In genomic region chr7:130037573-130037925, GRCm38 (mm10) we compare ENCODE assay signal across 9 mouse cellular contexts.
DNase-seq lines count a peak whose midpoint lies in the region; ATAC-seq and TF ChIP-seq lines count a peak whose summit lies in the region.
"Had no signal": no experiment of that assay in that cellular context is flagged by ENCODE, and none has a peak within 500 bp of the region (broad histone marks: within the 10 kb centered on the region; RNA-seq: fewer than 3 reads in every experiment).

No protein-coding gene starts in this region.

- H3K27me3 ChIP-seq in hindbrain, embryonic 10.5 days (ENCODE audit: insufficient read depth, poor library complexity, severe bottlenecking): peaks cover 13% of the 10 kb centered on the region; the same call in 1 of the 2 replicates
- no peaks in the 10 kb centered on the region for H3K27me3 ChIP-seq in hindbrain, embryonic 11.5 days (ENCODE audit: control insufficient read depth, insufficient read depth, low read length)
- no peaks in the 10 kb centered on the region for H3K27me3 ChIP-seq in embryonic facial prominence, embryonic 15.5 days
- H3K27me3 ChIP-seq in small intestine, adult 2 months (ENCODE audit: control insufficient read depth, insufficient read depth, low read length): no peaks in the 10 kb centered on the region

- H3K4me2 ChIP-seq in hindbrain, embryonic 11.5 days (replicated peaks; ENCODE audit: low read depth, low read length): no peak overlapping the region
- no peak overlapping the region for H3K4me2 ChIP-seq in embryonic facial prominence, embryonic 15.5 days (replicated peaks)

- H3K4me3 ChIP-seq in hindbrain, embryonic 10.5 days: no peak overlapping the region
- H3K4me3 ChIP-seq in hindbrain, embryonic 11.5 days (ENCODE audit: low read depth, low read length): no peak overlapping the region
- no peak overlapping the region for H3K4me3 ChIP-seq in embryonic facial prominence, embryonic 15.5 days (replicated peaks)
- H3K4me3 ChIP-seq in small intestine, adult 2 months (ENCODE audit: low read depth, low read length): no peak overlapping the region

- peak overlapping the region; percentile 45; the same call in 1 of the 2 replicates for H3K27ac ChIP-seq in hindbrain, embryonic 10.5 days
- no peak overlapping the region for H3K27ac ChIP-seq in hindbrain, embryonic 11.5 days (ENCODE audit: low read depth, low read length)
- peak overlapping the region; percentile 79 for H3K27ac ChIP-seq in embryonic facial prominence, embryonic 15.5 days (replicated peaks)
- H3K27ac ChIP-seq in small intestine, adult 2 months (ENCODE audit: insufficient read depth, low read depth, low read length): peak overlapping the region; percentile 72

- H3K9ac ChIP-seq in hindbrain, embryonic 11.5 days (ENCODE audit: low read depth, low read length): no peak overlapping the region
- H3K9ac ChIP-seq in embryonic facial prominence, embryonic 15.5 days: no peak overlapping the region

- H3K9me3 ChIP-seq in hindbrain, embryonic 10.5 days: 0 out of 2 replicates have a peak, but pooled peaks cover 3% of the 10 kb centered on the region
- H3K9me3 ChIP-seq in hindbrain, embryonic 11.5 days (ENCODE audit: control insufficient read depth, low read length): no peaks in the 10 kb centered on the region
- H3K9me3 ChIP-seq in embryonic facial prominence, embryonic 15.5 days (replicated peaks): no peaks in the 10 kb centered on the region

- TF ChIP-seq POLR2A in small intestine, adult 2 months (IDR thresholded peaks at IDR 0.05; ENCODE audit: low read depth, low read length): no peak

- TF ChIP-seq CTCF in small intestine, adult 2 months (IDR thresholded peaks at IDR 0.05; ENCODE audit: extremely low read depth, insufficient read length, insufficient replicate concordance, low read depth, low read length): no peak

- H3K4me1 ChIP-seq in hindbrain, embryonic 10.5 days (replicated peaks): peaks cover 29% of the 10 kb centered on the region
- no peaks in the 10 kb centered on the region for H3K4me1 ChIP-seq in hindbrain, embryonic 11.5 days (replicated peaks; ENCODE audit: control insufficient read depth, insufficient read depth, low read length)
- H3K4me1 ChIP-seq in embryonic facial prominence, embryonic 15.5 days: peaks cover 24% of the 10 kb centered on the region
- peaks cover 4% of the 10 kb centered on the region; the same call in 1 of the 2 replicates for H3K4me1 ChIP-seq in small intestine, adult 2 months (ENCODE audit: control insufficient read depth, insufficient read depth, insufficient read length, low read length)

- 81% methylated on average over 4 of the region's 4 CpGs for WGBS in hindbrain, embryonic 10.5 days
- WGBS in hindbrain, embryonic 11.5 days: 83% methylated on average over 4 of the region's 4 CpGs
- WGBS in embryonic facial prominence, embryonic 15.5 days: 77% methylated on average over 4 of the region's 4 CpGs
- 61% methylated on average over 4 of the region's 4 CpGs for WGBS in small intestine, adult 2 months

- no peak for DNase-seq in hindbrain, embryonic 10.5 days (ENCODE audit: low spot score)
- no peak for DNase-seq in hindbrain, embryonic 11.5 days (ENCODE audit: low spot score)
- peak; percentile 48 for DNase-seq in adrenal gland, postnatal 14 days
- DNase-seq in embryo, embryonic 10.5 days (ENCODE audit: low spot score): no peak
- DNase-seq: cerebellum, adult 2 months; thymus, postnatal 36 days had no signal

- H3K36me3 ChIP-seq in hindbrain, embryonic 10.5 days: no peaks in the 10 kb centered on the region
- H3K36me3 ChIP-seq in hindbrain, embryonic 11.5 days (ENCODE audit: control insufficient read depth, insufficient read depth, low read length): no peaks in the 10 kb centered on the region
- H3K36me3 ChIP-seq in embryonic facial prominence, embryonic 15.5 days: no peaks in the 10 kb centered on the region
- H3K36me3 ChIP-seq in small intestine, adult 2 months (ENCODE audit: control insufficient read depth, insufficient read depth, low read length): no peaks in the 10 kb centered on the region

- ATAC-seq in hindbrain, embryonic 11.5 days (ENCODE audit: low FRiP score): no peak
- no peak for ATAC-seq in embryonic facial prominence, embryonic 15.5 days (ENCODE audit: insufficient number of reproducible peaks, low FRiP score, low TSS enrichment, low read depth)
- ATAC-seq in CD4-positive, CD25-positive, alpha-beta regulatory T cell, adult 4 months: no peak
